33 mouse cellular contexts compared by ENCODE assay signal in genomic region chr3:108921822-108922221, GRCm38 (mm10). TPM values are rescaled to one million over a fixed set of nuclear protein-coding genes. Genes with fewer than 3 reads are reported as not detected.
A peak's percentile ranks its signal among the peaks of the same experiment; 100 is the strongest.
DNase-seq lines count a peak whose midpoint lies in the region; ATAC-seq and TF ChIP-seq lines count a peak whose summit lies in the region.
"Had no signal": no experiment of that assay in that cellular context is flagged by ENCODE, and none has a peak within 500 bp of the region (broad histone marks: within the 10 kb centered on the region; RNA-seq: fewer than 3 reads in every experiment).

No protein-coding gene starts in this region.

- peaks cover 0 to 6% of the 10 kb centered on the region in 2 experiments; a peak in 2 of 4 replicates for H3K36me3 ChIP-seq in MEL (ENCODE audit: control insufficient read depth in 1 of 2, insufficient read depth in 2 of 2, low read length in 2 of 2)
- H3K36me3 ChIP-seq in liver, embryonic 11.5 days (ENCODE audit: control insufficient read depth, insufficient read depth, low read length), result no peaks in the 10 kb centered on the region
- H3K36me3 ChIP-seq in liver, postnatal 0 days (replicated peaks; ENCODE audit: insufficient read depth, low read length), result no peaks in the 10 kb centered on the region
- no peaks in the 10 kb centered on the region for H3K36me3 ChIP-seq in hindbrain, embryonic 13.5 days
- H3K36me3 ChIP-seq: embryonic facial prominence, embryonic 15.5 days; forebrain, embryonic 10.5 days; hindbrain, embryonic 15.5 days; limb, embryonic 12.5 days; neural tube, embryonic 13.5 days had no signal

- no peaks in the 10 kb centered on the region for H3K79me2 ChIP-seq in MEL (ENCODE audit: control insufficient read depth, insufficient read depth, low read length, poor library complexity)

- ATAC-seq in liver, embryonic 11.5 days (replicated peaks; ENCODE audit: low FRiP score), result peak; percentile 97
- ATAC-seq in liver, postnatal 0 days, result peak; percentile 64
- ATAC-seq in hindbrain, embryonic 13.5 days (ENCODE audit: low FRiP score), result no peak
- ATAC-seq: forebrain, embryonic 16.5 days; midbrain, embryonic 16.5 days had no signal

- TF ChIP-seq CTCF in MEL (IDR thresholded peaks at IDR 0.05 in 2 of 3, conservative IDR thresholded peaks at IDR 0.05 in 1 of 3; ENCODE audit: control insufficient read depth in 1 of 3, insufficient read depth in 1 of 3, low read depth in 2 of 3, low read length in 3 of 3, poor library complexity in 1 of 3, severe bottlenecking in 1 of 3), result no peak; a peak in 1 of 6 replicates
- no peak for TF ChIP-seq CTCF in liver, postnatal 0 days (IDR thresholded peaks at IDR 0.05; ENCODE audit: low read depth)

- no peaks in the 10 kb centered on the region for H3K27me3 ChIP-seq in MEL (ENCODE audit: control insufficient read depth in 1 of 2, insufficient read depth in 2 of 2, low read length in 2 of 2)
- H3K27me3 ChIP-seq in liver, embryonic 11.5 days (replicated peaks; ENCODE audit: control insufficient read depth, insufficient read depth, low read length), result no peaks in the 10 kb centered on the region
- no peaks in the 10 kb centered on the region for H3K27me3 ChIP-seq in liver, postnatal 0 days (ENCODE audit: insufficient read depth, low read length)
- H3K27me3 ChIP-seq in hindbrain, embryonic 13.5 days, result no peaks in the 10 kb centered on the region
- H3K27me3 ChIP-seq: embryonic facial prominence, embryonic 15.5 days; hindbrain, embryonic 15.5 days; limb, embryonic 12.5 days; neural tube, embryonic 13.5 days had no signal

- peak overlapping the region; percentile 9; the same call in 1 of the 2 replicates for H3K4me2 ChIP-seq in liver, embryonic 11.5 days
- H3K4me2 ChIP-seq in liver, postnatal 0 days (ENCODE audit: low read depth, low read length), result 0 out of 2 replicates have a peak overlapping the region, but pooled peaks have one; percentile 9
- no peak overlapping the region for H3K4me2 ChIP-seq in hindbrain, embryonic 13.5 days
- H3K4me2 ChIP-seq: embryonic facial prominence, embryonic 15.5 days; hindbrain, embryonic 15.5 days; limb, embryonic 12.5 days; neural tube, embryonic 13.5 days had no signal

- H3K4me1 ChIP-seq in MEL (ENCODE audit: control insufficient read depth in 1 of 2, insufficient read depth in 2 of 2, low read length in 2 of 2), result peaks cover 0 to 15% of the 10 kb centered on the region in 2 experiments; a peak in 2 of 4 replicates
- H3K4me1 ChIP-seq in liver, embryonic 11.5 days (replicated peaks; ENCODE audit: control insufficient read depth, insufficient read depth, low read length), result peaks cover 13% of the 10 kb centered on the region
- no peaks in the 10 kb centered on the region for H3K4me1 ChIP-seq in liver, postnatal 0 days (ENCODE audit: insufficient read depth)
- no peaks in the 10 kb centered on the region for H3K4me1 ChIP-seq in hindbrain, embryonic 13.5 days (replicated peaks)
- H3K4me1 ChIP-seq: embryonic facial prominence, embryonic 15.5 days; hindbrain, embryonic 15.5 days; limb, embryonic 12.5 days; neural tube, embryonic 13.5 days had no signal

- H3K4me3 ChIP-seq in MEL (ENCODE audit: control insufficient read depth in 1 of 2, insufficient read depth in 1 of 2, low read depth in 2 of 2, low read length in 2 of 2), result no peak overlapping the region
- H3K4me3 ChIP-seq in liver, embryonic 11.5 days (ENCODE audit: low read depth, low read length), result no peak overlapping the region
- no peak overlapping the region for H3K4me3 ChIP-seq in liver, postnatal 0 days (ENCODE audit: low read depth, low read length)
- no peak overlapping the region for H3K4me3 ChIP-seq in hindbrain, embryonic 13.5 days
- H3K4me3 ChIP-seq: embryonic facial prominence, embryonic 15.5 days; forebrain, embryonic 10.5 days; hindbrain, embryonic 15.5 days; layer of hippocampus, adult 2 months; limb, embryonic 12.5 days; megakaryocyte, embryonic 14.5 days; myocyte; neural tube, embryonic 13.5 days had no signal

- TF ChIP-seq POLR2A in MEL (IDR thresholded peaks at IDR 0.05; ENCODE audit: control insufficient read depth in 1 of 2, insufficient read depth in 1 of 2, low read depth in 1 of 2, low read length in 2 of 2, poor library complexity in 1 of 2), result no peak

- WGBS in liver, embryonic 11.5 days, result 50% methylated on average over 1 of the region's 1 CpGs
- WGBS in liver, postnatal 0 days (ENCODE audit: insufficient replicate concordance), result 47% methylated on average over 1 of the region's 1 CpGs
- 95% methylated on average over 1 of the region's 1 CpGs for WGBS in hindbrain, embryonic 13.5 days

- no peak for TF ChIP-seq RAD21 in MEL (IDR thresholded peaks at IDR 0.05; ENCODE audit: low read depth, low read length)

- H3K9ac ChIP-seq in MEL (ENCODE audit: control insufficient read depth, low read depth, low read length, poor library complexity, severe bottlenecking), result no peak overlapping the region
- no peak overlapping the region for H3K9ac ChIP-seq in liver, embryonic 11.5 days (ENCODE audit: low read depth, low read length)
- no peak overlapping the region for H3K9ac ChIP-seq in liver, postnatal 0 days (replicated peaks)
- no peak overlapping the region for H3K9ac ChIP-seq in hindbrain, embryonic 13.5 days
- H3K9ac ChIP-seq: embryonic facial prominence, embryonic 15.5 days; hindbrain, embryonic 15.5 days; limb, embryonic 12.5 days; neural tube, embryonic 13.5 days had no signal

- no peaks in the 10 kb centered on the region for H3K9me3 ChIP-seq in MEL (replicated peaks; ENCODE audit: insufficient read depth, low read length)
- H3K9me3 ChIP-seq in liver, embryonic 11.5 days (ENCODE audit: control insufficient read depth, low read length), result no peaks in the 10 kb centered on the region
- no peaks in the 10 kb centered on the region for H3K9me3 ChIP-seq in liver, postnatal 0 days (ENCODE audit: low read length)
- H3K9me3 ChIP-seq in hindbrain, embryonic 13.5 days, result no peaks in the 10 kb centered on the region
- H3K9me3 ChIP-seq: embryonic facial prominence, embryonic 15.5 days; forebrain, embryonic 10.5 days; hindbrain, embryonic 15.5 days; limb, embryonic 12.5 days; megakaryocyte, embryonic 14.5 days; neural tube, embryonic 13.5 days had no signal

- peak in 1 of 2 experiments; percentile 53; a peak in 2 of 4 replicates for TF ChIP-seq EP300 in MEL (IDR thresholded peaks at IDR 0.05; ENCODE audit: low read depth in 1 of 2, low read length in 2 of 2)
- no peak; the same call in 1 of the 2 replicates for TF ChIP-seq EP300 in liver, postnatal 0 days (IDR thresholded peaks at IDR 0.05; ENCODE audit: low read depth)

- intact Hi-C loops in heart, postnatal 10 days (cut with DNase I), result no loop called here

- DNase-seq in MEL (ENCODE audit: low read depth, low spot score), result no peak
- peak; percentile 34 for DNase-seq in c-Kit-positive CD71-positive TER-119-negative erythroid progenitor cells, embryonic 14.5 days (ENCODE audit: low read depth)
- DNase-seq in liver, embryonic 11.5 days (ENCODE audit: low spot score), result no peak
- DNase-seq in liver, postnatal 0 days, result no peak
- DNase-seq in cerebellum, adult 9-11 months, result no peak
- DNase-seq in heart, postnatal 10 days, result no peak
- DNase-seq: adrenal gland, postnatal 10 days; cerebellum, adult 8-10 months; gastrocnemius, postnatal 14 days; heart, adult 18-20 months; heart, postnatal 4 days; kidney, adult 2 months; kidney, postnatal 14 days; layer of hippocampus, postnatal 36 days; lung, adult 2 months; lung, postnatal 14 days; retina, postnatal 1 day; thymus, postnatal 25 days had no signal

- no peak overlapping the region for H3K27ac ChIP-seq in MEL (ENCODE audit: control insufficient read depth, low read depth, low read length)
- peak overlapping the region; percentile 32; the same call in 1 of the 2 replicates for H3K27ac ChIP-seq in liver, embryonic 11.5 days (ENCODE audit: low read depth, low read length)
- H3K27ac ChIP-seq in liver, postnatal 0 days (ENCODE audit: low read depth), result no peak overlapping the region
- H3K27ac ChIP-seq in hindbrain, embryonic 13.5 days, result no peak overlapping the region
- H3K27ac ChIP-seq: embryonic facial prominence, embryonic 15.5 days; forebrain, embryonic 10.5 days; hindbrain, embryonic 15.5 days; layer of hippocampus, adult 2 months; limb, embryonic 12.5 days; neural tube, embryonic 13.5 days had no signal

RNA-seq across cellular contexts. Expression of gene Prpf38b, which starts 10.3 kb away (rescaled TPM):
- total RNA-seq in MEL (2012; rRNA removed), result 37.0 and 43.0 TPM in 2 replicates
- 100 to 1,000 TPM; 128 to 138 TPM for polyA plus RNA-seq in MEL (2012; ENCODE audit: insufficient read depth in 1 of 2, insufficient read length in 2 of 2, low read depth in 1 of 2, low replicate concordance in 2 of 2, missing spikeins in 1 of 2)
- 61.0 and 69.3 TPM in 2 replicates for polyA plus RNA-seq in liver, embryonic 11.5 days (2014; fragmentation: Nextera tagmentation; extraction: Ambion mirVana)
- 21.5 and 23.9 TPM in 2 replicates for polyA plus RNA-seq in liver, postnatal 0 days (2015; fragmentation: Nextera tagmentation; extraction: Ambion mirVana)
- polyA plus RNA-seq in hindbrain, embryonic 13.5 days (2015; fragmentation: Nextera tagmentation; extraction: Ambion mirVana), result 67.6 and 70.4 TPM in 2 replicates
- 10 to 100 TPM; 27.7 to 30.9 TPM for total RNA-seq in heart, postnatal 10 days (2021)

RNA-seq across cellular contexts. Expression of gene Henmt1, which starts 17.9 kb away (rescaled TPM):
- total RNA-seq in MEL (2012; rRNA removed), result 0.10 TPM in 1 of 2 replicates, not detected in the other
- polyA plus RNA-seq in MEL (2012; ENCODE audit: insufficient read depth in 1 of 2, insufficient read length in 2 of 2, low read depth in 1 of 2, low replicate concordance in 2 of 2, missing spikeins in 1 of 2), result under 1 TPM in 1 of 2 experiments, not detected in 1; 0.08 TPM
- 0.29 and 0.30 TPM in 2 replicates for polyA plus RNA-seq in liver, embryonic 11.5 days (2014; fragmentation: Nextera tagmentation; extraction: Ambion mirVana)
- polyA plus RNA-seq in liver, postnatal 0 days (2015; fragmentation: Nextera tagmentation; extraction: Ambion mirVana), result not detected in 2 replicates
- polyA plus RNA-seq in hindbrain, embryonic 13.5 days (2015; fragmentation: Nextera tagmentation; extraction: Ambion mirVana), result 1.4 and 2.4 TPM in 2 replicates
- not detected for total RNA-seq in heart, postnatal 10 days (2021)
- total RNA-seq: adrenal gland, postnatal 10 days; gastrocnemius, postnatal 14 days; heart, adult 18-20 months; heart, postnatal 4 days had no signal
- polyA plus RNA-seq: heart, embryonic 14.5 days; myocyte had no signal

RNA-seq across cellular contexts. Expression of gene Gm9857, which starts 18.4 kb away (rescaled TPM):
- total RNA-seq in MEL (2012; rRNA removed), result not detected in 2 replicates
- not detected for polyA plus RNA-seq in MEL (2012; ENCODE audit: insufficient read depth in 1 of 2, insufficient read length in 2 of 2, low read depth in 1 of 2, low replicate concordance in 2 of 2, missing spikeins in 1 of 2)
- polyA plus RNA-seq in liver, embryonic 11.5 days (2014; fragmentation: Nextera tagmentation; extraction: Ambion mirVana), result not detected in 2 replicates
- polyA plus RNA-seq in liver, postnatal 0 days (2015; fragmentation: Nextera tagmentation; extraction: Ambion mirVana), result not detected in 2 replicates
- polyA plus RNA-seq in hindbrain, embryonic 13.5 days (2015; fragmentation: Nextera tagmentation; extraction: Ambion mirVana), result not detected in 2 replicates
- total RNA-seq in heart, postnatal 10 days (2021), result not detected
- total RNA-seq: adrenal gland, postnatal 10 days; gastrocnemius, postnatal 14 days; heart, adult 18-20 months; heart, postnatal 4 days; layer of hippocampus, adult 2 months; layer of hippocampus, postnatal 36 days; left cerebral cortex, postnatal 10 days had no signal
- polyA plus RNA-seq: C2C12; forebrain, embryonic 10.5 days; heart, embryonic 14.5 days; hindbrain, embryonic 15.5 days; intestine, embryonic 14.5 days; limb, embryonic 12.5 days; lung, adult 2 months; midbrain, embryonic 16.5 days; myocyte; neural tube, embryonic 13.5 days had no signal

RNA-seq across cellular contexts. Expression of gene Fndc7, which starts 32.0 kb away (rescaled TPM):
- total RNA-seq in MEL (2012; rRNA removed), result 0.10 TPM in 1 of 2 replicates, not detected in the other
- under 1 TPM in 1 of 2 experiments, not detected in 1; 0.13 TPM for polyA plus RNA-seq in MEL (2012; ENCODE audit: insufficient read depth in 1 of 2, insufficient read length in 2 of 2, low read depth in 1 of 2, low replicate concordance in 2 of 2, missing spikeins in 1 of 2)
- polyA plus RNA-seq in liver, embryonic 11.5 days (2014; fragmentation: Nextera tagmentation; extraction: Ambion mirVana), result 0.18 TPM in 1 of 2 replicates, not detected in the other
- 0.06 and 0.09 TPM in 2 replicates for polyA plus RNA-seq in liver, postnatal 0 days (2015; fragmentation: Nextera tagmentation; extraction: Ambion mirVana)
- 0.09 TPM in 1 of 2 replicates, not detected in the other for polyA plus RNA-seq in hindbrain, embryonic 13.5 days (2015; fragmentation: Nextera tagmentation; extraction: Ambion mirVana)
- total RNA-seq in heart, postnatal 10 days (2021), result under 1 TPM in 1 of 2 experiments, not detected in 1; 0.07 TPM
- total RNA-seq: left cerebral cortex, postnatal 10 days had no signal
- polyA plus RNA-seq: forebrain, embryonic 10.5 days; forebrain, embryonic 16.5 days; neural tube, embryonic 13.5 days had no signal
